Mouse (Mus musculus) cortical plate, adult 2 months (tissue): Measurements from ENCODE around the gene Muc5b. TPM values are rescaled to one million over a fixed set of nuclear protein-coding genes. Genes with fewer than 3 reads are reported as not detected.

Source experiments
- H3K27ac ChIP-seq: fragments of 200-500 bp; 2 replicates; pipeline ENCODE4 v1.5.1; 2012; ENCODE audit warnings: low read length, control low read depth, inconsistent platforms; ENCODE audit not compliant: insufficient read depth
- H3K4me1 ChIP-seq: fragments of 200-500 bp; 2 replicates; pipeline ENCODE4 v1.6.1; 2011; ENCODE audit warnings: low read length; ENCODE audit not compliant: control insufficient read depth, insufficient read depth
- H3K4me3 ChIP-seq: fragments of 200-500 bp; 2 replicates; pipeline ENCODE4 v1.5.1; 2011; ENCODE audit warnings: mild to moderate bottlenecking, low read length, control low read depth; ENCODE audit not compliant: insufficient read depth
- CTCF ChIP-seq: fragments of 200-500 bp; IDR thresholded peaks from 2 replicates; pipeline ENCODE4 v1.5.1; 2011; ENCODE audit warnings: mild to moderate bottlenecking, control low read depth, low read length; ENCODE audit not compliant: insufficient read depth; ENCODE audit errors: extremely low read depth
- POLR2A ChIP-seq: fragments of 200-500 bp; IDR thresholded peaks from 2 replicates; pipeline ENCODE4 v1.6.1; 2011; ENCODE audit warnings: mild to moderate bottlenecking, low read length, control low read depth; ENCODE audit not compliant: insufficient read depth; ENCODE audit errors: extremely low read depth
- polyA plus RNA-seq: library from polyadenylated mRNA; depleted of rRNA; stranded (reverse); fragments of >200 nt; gene quantifications from 2 replicates; pipeline ENCODE4 v1.2.3, GENCODE M21; 2012; rRNA removed

Gene Muc5b
- polyA plus RNA-seq, 1 experiment, result not detected

DNA sequence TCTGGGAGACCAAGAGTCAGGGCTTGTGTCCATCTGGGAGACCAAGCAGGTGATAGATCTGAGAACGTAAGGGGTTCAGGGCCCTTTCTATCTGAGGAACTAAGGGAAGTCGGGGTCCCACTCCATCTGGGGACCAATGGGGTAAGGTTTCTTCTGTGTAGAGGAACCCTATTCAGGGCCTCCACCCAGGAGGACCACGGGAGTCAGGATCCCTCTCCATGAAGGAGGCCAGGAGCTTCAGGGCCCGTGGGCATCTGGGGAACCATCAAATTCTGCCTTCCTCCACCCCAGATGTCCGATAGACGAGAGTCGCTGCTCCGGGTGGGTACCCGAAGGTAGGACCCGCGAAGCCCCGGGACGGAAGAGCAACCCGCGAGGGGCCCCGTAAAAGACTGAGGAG, 63.0 kb downstream of the Muc5b start:
- peaks cover 14% of the 10 kb centered on the region for H3K4me1 ChIP-seq
- peak overlapping the region; percentile 90 for H3K4me3 ChIP-seq
- H3K27ac ChIP-seq, result 0 out of 2 replicates have a peak overlapping the region, but pooled peaks have one; percentile 16
- TF ChIP-seq CTCF (no peak), POLR2A (no peak)

DNA sequence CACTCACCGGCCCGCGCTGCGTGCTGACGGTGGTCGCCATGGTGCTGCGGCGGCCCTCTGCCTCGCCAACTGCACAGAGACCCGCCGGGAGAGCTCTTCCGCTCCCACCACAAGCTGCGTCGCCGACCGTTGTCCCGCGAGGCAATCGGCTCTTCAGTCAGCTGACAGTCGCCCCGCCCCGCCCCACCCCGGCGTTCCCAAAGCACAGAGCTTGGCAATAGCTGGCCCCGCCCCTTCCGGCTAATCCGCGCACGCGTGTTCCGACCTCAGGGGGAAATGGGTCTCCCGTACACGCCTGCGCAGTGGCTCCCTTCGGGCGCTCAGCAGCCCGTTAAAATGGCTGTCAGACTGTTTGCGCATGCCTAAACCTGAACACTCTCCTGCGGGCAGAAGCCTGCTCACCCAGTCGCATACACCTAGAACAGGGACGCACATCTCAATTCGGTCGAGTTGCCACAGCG, 63.4 kb downstream of the Muc5b start:
- Histone ChIP-seq H3K4me1 (peaks cover 14% of the 10 kb centered on the region), H3K27ac (peak overlapping the region; percentile 86), H3K4me3 (peak overlapping the region; percentile 90)
- peak; percentile 86 for TF ChIP-seq POLR2A
- TF ChIP-seq CTCF, result no peak

DNA sequence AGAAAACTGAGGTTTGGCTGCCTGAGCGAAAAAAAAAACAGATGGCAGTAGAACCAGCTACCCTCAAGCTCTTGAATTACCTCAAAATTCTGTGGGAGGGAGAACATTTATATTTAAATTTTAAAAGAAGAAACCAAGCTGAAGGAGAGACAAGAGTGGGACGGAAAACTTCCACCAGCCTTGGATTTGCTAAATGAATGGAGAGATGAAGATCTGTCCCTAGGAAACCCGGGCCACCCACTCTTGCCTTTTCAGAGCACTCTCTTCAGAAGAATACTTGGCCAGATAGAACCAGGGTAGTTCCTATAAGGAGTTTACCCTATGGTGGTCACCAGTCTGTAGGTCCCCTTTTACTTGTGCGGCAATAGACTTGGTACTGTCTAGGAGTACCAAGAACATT, 63.9 kb downstream of the Muc5b start:
- peak overlapping the region; percentile 86 for H3K27ac ChIP-seq
- peak overlapping the region; percentile 90 for H3K4me3 ChIP-seq
- no peak for TF ChIP-seq CTCF
- TF ChIP-seq POLR2A, result no peak
- H3K4me1 ChIP-seq, result peaks cover 14% of the 10 kb centered on the region

DNA sequence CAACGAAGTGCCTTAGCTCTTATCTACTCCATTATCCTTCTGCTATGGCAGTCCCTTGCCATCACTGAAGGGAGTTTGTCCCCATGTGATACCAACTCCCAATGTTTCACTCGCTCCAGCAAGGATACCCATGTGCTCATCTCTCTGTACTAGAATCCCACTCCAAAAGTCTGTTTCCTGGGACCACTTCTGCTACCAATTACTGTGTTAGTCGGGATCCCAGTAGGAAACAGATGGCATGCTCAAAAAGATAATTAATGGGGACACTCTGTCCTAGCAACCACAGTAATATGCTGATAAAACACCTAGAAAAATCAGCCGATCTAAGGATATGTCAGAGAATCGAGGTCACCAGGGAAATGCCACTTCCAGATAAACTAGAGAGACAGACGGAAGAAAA, 69.7 kb downstream of the Muc5b start:
- H3K27ac ChIP-seq, result no peak overlapping the region
- TF ChIP-seq POLR2A (no peak), CTCF (no peak)
- H3K4me1 ChIP-seq, result no peaks in the 10 kb centered on the region
- no peak overlapping the region for H3K4me3 ChIP-seq

DNA sequence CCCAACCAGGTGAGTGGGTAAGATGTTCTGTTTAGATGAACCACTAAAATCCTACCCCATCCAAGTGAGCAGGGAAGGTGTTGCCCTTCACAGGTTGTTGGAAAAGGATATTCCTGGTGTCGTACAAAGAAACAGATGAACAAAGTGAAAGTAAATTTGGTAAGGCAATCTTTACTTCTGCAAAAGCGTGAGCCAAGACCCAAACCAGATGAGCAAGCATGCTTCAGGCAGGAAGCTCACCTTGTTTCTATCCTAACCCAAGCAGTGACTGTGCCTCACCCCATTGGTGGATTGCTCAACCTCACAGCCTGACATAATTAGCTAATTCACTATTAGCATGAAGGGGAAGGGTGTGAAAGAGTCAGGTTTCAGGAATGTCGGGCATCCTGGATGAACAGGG, 72.4 kb downstream of the Muc5b start:
- TF ChIP-seq CTCF, result no peak
- no peak for TF ChIP-seq POLR2A
- H3K4me3 ChIP-seq, result no peak overlapping the region
- H3K27ac ChIP-seq, result no peak overlapping the region
- no peaks in the 10 kb centered on the region for H3K4me1 ChIP-seq

DNA sequence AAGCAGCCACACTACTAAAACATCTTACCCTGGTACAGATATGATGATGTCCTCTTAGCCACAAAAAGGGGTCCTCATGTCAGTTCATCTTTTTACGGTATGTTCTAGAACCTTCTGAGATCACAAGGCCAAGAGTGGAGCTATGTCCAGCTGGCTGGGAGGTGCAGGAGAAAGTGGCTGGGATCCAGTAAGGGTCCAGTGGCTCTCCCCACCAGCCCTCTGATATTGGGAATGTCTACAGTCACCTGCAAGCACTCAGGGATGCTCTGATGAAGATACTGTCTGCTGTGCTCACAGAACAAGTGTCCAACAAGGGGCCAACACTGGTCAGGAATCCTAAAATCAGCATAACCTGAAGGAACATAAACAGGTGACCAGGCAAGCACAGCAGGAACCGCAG, 79.5 kb downstream of the Muc5b start, which contains the start of gene Tollip:
TSS of gene Tollip (minus strand) at position 101 of the 400 bp plus-strand sequence.
- Histone ChIP-seq H3K4me3 (no peak within 1 kb of the TSS), H3K4me1 (no peaks in the 10 kb centered on the region), H3K27ac (no peak within 1 kb of the TSS)
- TF ChIP-seq POLR2A, result no peak
- TF ChIP-seq CTCF, result no peak

Other genes starting within 250 kb of the Muc5b start
- gene Muc6, start 183.8 kb upstream of the Muc5b start, polyA plus RNA-seq, result 0.02 TPM in 1 of 2 replicates, not detected in the other
- 0.36 and 0.44 TPM in 2 replicates for gene Muc2, start 148.7 kb upstream of the Muc5b start, polyA plus RNA-seq
- not detected in 2 replicates for gene Muc5ac, start 50.1 kb upstream of the Muc5b start, polyA plus RNA-seq
- 121 and 122 TPM in 2 replicates for gene Tollip, start 79.4 kb downstream of the Muc5b start, polyA plus RNA-seq
- gene Brsk2, start 110.7 kb downstream of the Muc5b start, polyA plus RNA-seq, result 179 and 188 TPM in 2 replicates
- 49.3 and 50.7 TPM in 2 replicates for gene Mob2, start 222.0 kb downstream of the Muc5b start, polyA plus RNA-seq